Mouse (Mus musculus): Measurements from ENCODE around the gene Glt28d2. TPM values are rescaled to one million over a fixed set of nuclear protein-coding genes. Genes with fewer than 3 reads are reported as not detected.

The Glt28d2 gene
- polyA plus RNA-seq, 1 experiment from 2014 or later: 0.10 TPM

GRCm38 (mm10) chr3:85842177-85842880 is 45.0 kb downstream of the Glt28d2 start:
- WGBS: 57% methylated on average over 9 of the region's 9 CpGs
- no peak overlapping the region for H3K27ac ChIP-seq
- no peak for ATAC-seq (ENCODE audit: low FRiP score, low read depth)

GRCm38 (mm10) chr3:85841454-85842176 is 45.7 kb downstream of the Glt28d2 start:
- Histone ChIP-seq H3K4me2 (replicated peaks) (no peak overlapping the region), H3K27me3 (replicated peaks) (no peaks in the 10 kb centered on the region), H3K36me3 (no peaks in the 10 kb centered on the region), H3K9me3 (no peaks in the 10 kb centered on the region), H3K27ac (no peak overlapping the region), H3K4me3 (no peak overlapping the region), H3K9ac (no peak overlapping the region), H3K4me1 (0 out of 2 replicates have a peak, but pooled peaks cover 11% of the 10 kb centered on the region)
- ATAC-seq (ENCODE audit: low FRiP score, low read depth): no peak
- WGBS: 37% methylated on average over 2 of the region's 2 CpGs

More at GRCm38 (mm10) chr3:85842177-85842880, 45.0 kb downstream of the Glt28d2 start:
- H3K4me1 ChIP-seq: 0 out of 2 replicates have a peak, but pooled peaks cover 11% of the 10 kb centered on the region
- no peaks in the 10 kb centered on the region for H3K36me3 ChIP-seq
- H3K9ac ChIP-seq: no peak overlapping the region
- no peak overlapping the region for H3K4me3 ChIP-seq
- no peak overlapping the region for H3K4me2 ChIP-seq (replicated peaks)
- no peaks in the 10 kb centered on the region for H3K27me3 ChIP-seq (replicated peaks)
- no peaks in the 10 kb centered on the region for H3K9me3 ChIP-seq

GRCm38 (mm10) chr3:85833627-85834026 is 53.7 kb downstream of the Glt28d2 start:
- 85% methylated on average over 1 of the region's 1 CpGs for WGBS
- no peak overlapping the region for H3K4me2 ChIP-seq (replicated peaks)
- H3K27ac ChIP-seq: no peak overlapping the region
- H3K4me1 ChIP-seq: peaks cover 9% of the 10 kb centered on the region; the same call in 1 of the 2 replicates
- H3K9me3 ChIP-seq: no peaks in the 10 kb centered on the region
- H3K36me3 ChIP-seq: no peaks in the 10 kb centered on the region
- no peak overlapping the region for H3K9ac ChIP-seq
- no peak for ATAC-seq (ENCODE audit: low FRiP score, low read depth)
- H3K4me3 ChIP-seq: no peak overlapping the region
- no peaks in the 10 kb centered on the region for H3K27me3 ChIP-seq (replicated peaks)

- H3K27me3 ChIP-seq (replicated peaks): no peaks in the 10 kb centered on the region
- WGBS: 36% methylated on average over 10 of the region's 10 CpGs
- no peak overlapping the region for H3K9ac ChIP-seq
- no peak for ATAC-seq (ENCODE audit: low FRiP score, low read depth)
- H3K36me3 ChIP-seq: no peaks in the 10 kb centered on the region
- H3K4me3 ChIP-seq: no peak overlapping the region
- H3K27ac ChIP-seq: no peak overlapping the region
- H3K4me2 ChIP-seq (replicated peaks): no peak overlapping the region
- H3K4me1 ChIP-seq: peaks cover 9% of the 10 kb centered on the region; the same call in 1 of the 2 replicates
- no peaks in the 10 kb centered on the region for H3K9me3 ChIP-seq
Observed at GRCm38 (mm10) chr3:85832490-85833155, 54.7 kb downstream of the Glt28d2 start.

GRCm38 (mm10) chr3:85831785-85832184 is 55.5 kb downstream of the Glt28d2 start:
- 80% methylated on average over 1 of the region's 1 CpGs for WGBS
- Histone ChIP-seq H3K9me3 (no peaks in the 10 kb centered on the region), H3K4me2 (replicated peaks) (no peak overlapping the region), H3K27me3 (replicated peaks) (no peaks in the 10 kb centered on the region), H3K4me1 (peaks cover 9% of the 10 kb centered on the region; the same call in 1 of the 2 replicates), H3K4me3 (no peak overlapping the region), H3K36me3 (no peaks in the 10 kb centered on the region), H3K9ac (no peak overlapping the region), H3K27ac (no peak overlapping the region)
- no peak for ATAC-seq (ENCODE audit: low FRiP score, low read depth)

GRCm38 (mm10) chr3:85829047-85829446 is 58.3 kb downstream of the Glt28d2 start:
- Histone ChIP-seq H3K9me3 (no peaks in the 10 kb centered on the region), H3K4me1 (peaks cover 9% of the 10 kb centered on the region; the same call in 1 of the 2 replicates), H3K27me3 (replicated peaks) (no peaks in the 10 kb centered on the region), H3K4me3 (no peak overlapping the region), H3K4me2 (replicated peaks) (no peak overlapping the region), H3K27ac (no peak overlapping the region), H3K36me3 (no peaks in the 10 kb centered on the region), H3K9ac (no peak overlapping the region)
- WGBS: 75% methylated on average over 4 of the region's 4 CpGs
- no peak for ATAC-seq (ENCODE audit: low FRiP score, low read depth)

- no peak overlapping the region for H3K27ac ChIP-seq
- ATAC-seq (ENCODE audit: low FRiP score, low read depth): no peak
- 44% methylated on average over 6 of the region's 6 CpGs for WGBS
Observed at GRCm38 (mm10) chr3:85827815-85828214, 59.5 kb downstream of the Glt28d2 start.

GRCm38 (mm10) chr3:85827283-85827682 is 60.0 kb downstream of the Glt28d2 start:
- no peaks in the 10 kb centered on the region for H3K27me3 ChIP-seq (replicated peaks)
- H3K4me3 ChIP-seq: no peak overlapping the region
- no peaks in the 10 kb centered on the region for H3K9me3 ChIP-seq
- H3K9ac ChIP-seq: no peak overlapping the region
- 0 out of 2 replicates have a peak, but pooled peaks cover 2% of the 10 kb centered on the region for H3K4me1 ChIP-seq
- ATAC-seq (ENCODE audit: low FRiP score, low read depth): no peak
- no peak overlapping the region for H3K4me2 ChIP-seq (replicated peaks)
- no peaks in the 10 kb centered on the region for H3K36me3 ChIP-seq
- no peak overlapping the region for H3K27ac ChIP-seq
- 63% methylated on average over 4 of the region's 4 CpGs for WGBS

More at GRCm38 (mm10) chr3:85827815-85828214, 59.5 kb downstream of the Glt28d2 start:
- Histone ChIP-seq H3K27me3 (replicated peaks) (no peaks in the 10 kb centered on the region), H3K9ac (no peak overlapping the region), H3K4me1 (peaks cover 7% of the 10 kb centered on the region; the same call in 1 of the 2 replicates), H3K4me2 (replicated peaks) (no peak overlapping the region), H3K9me3 (no peaks in the 10 kb centered on the region), H3K4me3 (no peak overlapping the region), H3K36me3 (no peaks in the 10 kb centered on the region)

- H3K4me1 ChIP-seq: no peaks in the 10 kb centered on the region
- WGBS: 60% methylated on average over 15 of the region's 15 CpGs
- no peak overlapping the region for H3K4me2 ChIP-seq (replicated peaks)
- no peaks in the 10 kb centered on the region for H3K36me3 ChIP-seq
- no peak for ATAC-seq (ENCODE audit: low FRiP score, low read depth)
- no peaks in the 10 kb centered on the region for H3K27me3 ChIP-seq (replicated peaks)
- no peak overlapping the region for H3K27ac ChIP-seq
- H3K9ac ChIP-seq: no peak overlapping the region
- H3K4me3 ChIP-seq: no peak overlapping the region
- no peaks in the 10 kb centered on the region for H3K9me3 ChIP-seq
Observed at GRCm38 (mm10) chr3:85820839-85821548, 66.3 kb downstream of the Glt28d2 start.
